Mouse (Mus musculus) bone marrow macrophage, adult 2 months (primary cell): ENCODE data around the gene Ctnna2.

Experiments
- CTCF ChIP-seq: IDR thresholded peaks from 2 replicates; pipeline ENCODE4 v1.5.1; 2012; ENCODE audit warnings: low read depth, mild to moderate bottlenecking, low read length, moderate library complexity
- POLR2A ChIP-seq: IDR thresholded peaks from 2 replicates; pipeline ENCODE4 v1.6.1; 2012; ENCODE audit warnings: mild to moderate bottlenecking, low read depth, low read length, borderline replicate concordance

- TF ChIP-seq POLR2A (no peak), CTCF (no peak)
Measured at GRCm38 (mm10) chr6:77257358-77258105, 722.0 kb downstream of the Ctnna2 start.
